Mouse (Mus musculus): ENCODE data around the gene Acsbg1.

DNA sequence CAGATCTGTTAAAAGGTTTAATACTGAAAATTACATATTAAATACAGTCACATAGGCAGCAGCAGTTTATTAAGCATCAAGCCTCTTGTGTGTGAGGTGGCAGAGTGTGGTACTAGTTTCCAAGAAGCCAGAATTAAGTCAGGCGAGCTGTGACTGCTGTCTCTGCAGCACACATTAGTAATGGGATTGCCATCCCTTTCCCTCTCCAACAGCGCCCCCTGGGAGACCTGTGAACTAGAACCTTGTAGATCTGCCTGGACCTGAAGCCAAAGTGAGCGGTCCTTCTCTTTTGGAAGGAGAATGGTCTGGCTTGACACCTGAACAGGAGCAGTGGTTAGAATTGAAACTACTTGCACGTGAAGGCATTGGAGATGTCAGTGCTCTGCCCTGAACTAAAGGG, 56.8 kb downstream of the Acsbg1 start:
- TF ChIP-seq CTCF (IDR thresholded peaks at IDR 0.05; ENCODE audit: control insufficient read depth, insufficient read depth, insufficient read length) (peak; percentile 5), USF1 (IDR thresholded peaks at IDR 0.05; ENCODE audit: low read depth) (no peak), MAX (IDR thresholded peaks at IDR 0.05) (no peak), CEBPB (IDR thresholded peaks at IDR 0.05; ENCODE audit: low read depth) (no peak)
